Mouse (Mus musculus): ENCODE measurements at regions not wholly inside any gene's neighbourhood (a gene's known extent, or its start where the extent isn't known, plus 50 kb on each side); places are given as distances from the start of the nearest gene placed in this dataset.

DNA sequence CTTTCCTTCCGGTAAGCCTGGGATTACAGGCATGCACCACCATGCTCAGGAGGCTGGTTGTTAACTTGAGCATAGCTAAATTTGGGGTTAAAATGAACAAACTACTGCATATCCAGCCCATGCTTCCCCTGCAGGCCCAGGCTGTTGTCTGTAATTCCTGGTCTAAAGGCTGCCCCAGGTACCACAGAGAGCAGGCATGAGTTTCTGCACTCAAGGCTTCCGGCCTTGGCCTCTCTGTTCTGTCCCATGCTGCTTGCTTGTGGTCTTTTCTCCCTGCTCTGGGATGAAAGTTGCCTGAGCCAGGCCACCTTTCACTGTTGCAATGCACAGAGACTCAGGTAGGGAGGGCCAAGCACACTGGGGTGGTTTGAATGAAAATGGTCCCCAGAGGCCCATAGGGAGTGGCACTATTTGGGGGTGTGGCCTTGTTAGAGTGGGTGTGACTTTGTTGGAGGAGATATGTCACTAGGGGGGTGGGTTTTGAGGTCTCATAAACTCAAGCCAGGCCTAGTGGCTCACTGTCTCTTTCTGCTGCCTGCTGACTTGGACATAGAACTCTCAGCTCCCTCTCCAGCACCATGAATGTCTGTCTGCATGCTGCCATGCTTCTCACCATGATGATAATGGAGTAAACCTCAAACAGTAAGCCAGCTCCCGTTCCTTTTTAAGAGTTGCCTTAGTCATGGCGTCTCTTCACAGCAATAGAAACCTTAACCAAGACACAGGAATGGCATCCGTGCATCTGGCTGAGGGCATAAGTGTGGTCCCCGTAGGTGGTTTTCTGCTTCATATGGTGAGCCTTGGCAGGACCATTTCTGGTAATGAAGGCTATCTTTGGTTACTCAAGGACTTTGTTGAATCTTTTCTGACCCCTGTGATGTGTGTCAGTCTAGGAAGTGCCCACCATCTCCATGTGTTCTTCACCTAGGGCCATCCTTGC lies 86.7 kb upstream of the Zfp366 start:
- DNase-seq (ENCODE audit: low spot score) = no peak

DNA sequence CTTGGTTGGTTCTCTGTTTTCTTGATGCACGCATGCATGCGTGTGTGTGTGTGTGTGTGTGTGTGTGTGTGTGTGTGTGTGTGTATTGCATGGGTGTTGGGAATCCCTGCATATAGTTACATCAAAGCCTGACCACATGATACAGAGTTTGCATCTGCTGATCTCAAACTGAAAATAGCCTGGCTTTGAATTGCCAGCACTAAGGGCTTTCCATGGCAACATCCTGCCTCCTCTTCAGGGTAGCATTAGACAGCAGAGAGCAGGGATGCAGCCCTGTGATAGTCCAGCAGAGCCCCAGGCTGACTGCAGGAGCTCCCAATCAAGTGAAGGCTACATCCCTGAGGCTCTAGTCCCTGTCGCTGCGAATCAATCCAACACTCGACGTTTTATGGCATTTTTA lies 87.8 kb upstream of the Zfp366 start:
- DNase-seq (ENCODE audit: low spot score) = no peak

DNA sequence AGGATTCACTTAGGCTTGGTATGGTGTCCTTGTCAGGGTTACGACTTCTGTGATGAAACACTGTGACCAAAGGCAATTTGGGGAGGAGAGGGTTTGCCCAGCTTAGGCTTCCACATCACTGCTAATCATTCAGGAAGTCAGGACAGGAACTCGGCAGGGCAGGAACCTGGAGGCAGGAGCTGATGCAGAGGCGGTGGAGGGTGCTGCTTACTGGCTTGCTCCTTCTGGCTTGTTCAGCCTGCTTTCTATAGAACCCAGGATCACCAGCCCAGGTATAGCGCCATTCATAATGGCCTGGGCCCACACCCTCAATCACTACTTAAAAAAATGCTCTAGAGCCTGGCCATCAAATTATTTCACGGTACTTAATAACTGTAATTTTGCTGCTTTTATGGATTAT lies 89.6 kb upstream of the Zfp366 start:
- DNase-seq (ENCODE audit: low spot score) = no peak

DNA sequence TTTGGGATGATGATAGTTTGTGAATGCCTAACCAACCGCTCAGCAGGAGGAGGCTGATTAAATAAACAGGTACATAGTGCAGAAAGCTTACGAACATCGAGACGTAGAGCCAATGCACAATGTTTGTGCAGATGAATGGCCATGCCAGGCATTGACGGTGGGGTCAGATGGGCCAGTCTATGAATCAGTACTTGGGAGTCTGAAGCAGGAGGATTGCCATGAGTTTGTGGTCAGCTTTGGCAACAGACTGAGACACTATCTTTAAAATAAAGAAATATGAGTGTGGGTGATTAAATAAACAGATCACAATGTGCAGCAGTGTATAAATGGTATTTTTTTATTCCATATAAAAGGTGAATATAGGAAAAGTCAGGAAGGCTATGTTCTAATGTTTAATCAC lies 90.4 kb upstream of the Zfp366 start:
- no peak for DNase-seq (ENCODE audit: low spot score)

DNA sequence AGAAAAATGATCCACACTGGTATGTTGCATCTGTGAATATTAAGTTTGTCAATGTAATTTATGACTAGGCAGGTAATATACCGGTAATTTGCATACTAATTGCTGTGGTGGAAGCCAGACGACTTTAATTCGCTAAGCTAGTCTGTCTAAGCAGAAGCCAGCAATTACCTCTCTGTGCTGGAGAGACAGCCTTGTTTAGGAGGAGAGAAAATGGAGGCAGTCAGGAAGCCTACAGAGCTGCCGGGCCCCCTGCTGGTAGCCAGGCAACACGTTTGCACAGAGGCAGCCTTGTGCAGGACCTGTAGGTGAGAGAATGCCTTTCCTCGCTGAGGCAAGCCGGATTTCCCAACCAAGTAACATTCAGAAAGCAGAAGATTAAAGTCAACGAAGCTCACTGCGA lies 91.4 kb upstream of the Zfp366 start:
- peak; percentile 64 for DNase-seq (ENCODE audit: low spot score)

DNA sequence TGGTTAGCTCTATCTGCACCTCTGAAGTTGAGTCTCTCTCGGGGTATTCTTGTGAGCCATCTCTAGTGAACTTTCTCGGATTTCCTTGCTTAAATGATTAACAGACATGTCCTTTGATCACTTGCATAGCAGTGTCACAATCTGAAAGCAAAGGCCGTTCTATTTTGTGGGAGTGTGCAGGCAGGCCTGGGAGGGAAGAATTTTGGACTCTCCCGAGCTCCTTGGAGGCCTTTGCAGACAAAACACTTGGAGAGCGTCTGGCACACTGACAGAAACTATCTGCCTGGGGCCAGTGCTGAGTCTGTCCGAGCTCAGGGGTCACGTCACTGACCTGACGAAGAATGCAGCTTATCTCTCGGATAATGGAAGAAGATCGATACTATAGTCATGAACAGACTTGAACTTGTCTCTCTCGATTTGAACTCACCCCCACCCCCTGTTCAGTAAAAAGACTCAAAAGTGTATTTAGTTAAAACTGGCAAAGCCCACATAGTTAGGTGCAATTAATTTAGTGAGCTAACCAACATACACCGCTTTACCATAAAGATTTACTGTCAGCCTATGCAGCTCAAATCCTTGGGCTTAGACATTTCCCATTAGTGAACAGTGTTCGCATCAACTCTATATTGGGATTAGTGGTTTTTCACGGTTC lies 92.2 kb upstream of the Zfp366 start:
- DNase-seq (ENCODE audit: low spot score) = peak; percentile 54

DNA sequence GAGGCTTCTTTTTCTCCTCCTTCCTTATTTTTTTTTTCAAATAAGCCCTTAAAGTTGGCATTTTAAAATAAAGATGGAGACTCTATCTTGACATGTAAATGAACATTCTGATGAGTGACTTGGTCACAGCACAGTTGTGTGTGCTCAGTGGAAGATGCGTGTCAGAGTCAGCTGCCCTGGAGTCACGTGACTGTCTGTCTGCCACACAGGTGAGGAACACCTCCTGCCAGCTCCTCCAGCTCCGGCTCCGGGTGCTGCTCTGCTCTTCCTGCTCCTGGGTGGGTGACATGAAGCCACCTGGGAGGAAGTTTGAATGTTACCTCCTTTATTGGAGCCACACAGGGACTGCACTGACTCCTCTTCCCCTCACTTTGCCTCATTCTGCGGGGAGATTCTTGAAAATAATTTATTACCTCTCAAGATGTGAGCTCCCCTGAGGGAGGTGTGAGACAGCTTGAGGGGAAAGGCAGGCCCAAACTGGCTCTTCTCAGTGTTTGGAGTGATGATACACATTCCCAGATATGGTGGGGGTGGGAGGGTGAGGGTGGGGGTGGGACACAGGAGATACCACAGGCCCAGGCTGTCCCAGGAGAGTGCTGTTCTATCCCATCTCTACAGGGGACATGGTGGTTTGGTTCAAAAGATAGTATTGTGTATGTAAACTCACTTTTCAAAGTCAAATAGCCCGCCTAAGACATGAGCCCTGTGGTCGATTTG lies 92.9 kb upstream of the Zfp366 start:
- no peak for DNase-seq (ENCODE audit: low spot score)

DNA sequence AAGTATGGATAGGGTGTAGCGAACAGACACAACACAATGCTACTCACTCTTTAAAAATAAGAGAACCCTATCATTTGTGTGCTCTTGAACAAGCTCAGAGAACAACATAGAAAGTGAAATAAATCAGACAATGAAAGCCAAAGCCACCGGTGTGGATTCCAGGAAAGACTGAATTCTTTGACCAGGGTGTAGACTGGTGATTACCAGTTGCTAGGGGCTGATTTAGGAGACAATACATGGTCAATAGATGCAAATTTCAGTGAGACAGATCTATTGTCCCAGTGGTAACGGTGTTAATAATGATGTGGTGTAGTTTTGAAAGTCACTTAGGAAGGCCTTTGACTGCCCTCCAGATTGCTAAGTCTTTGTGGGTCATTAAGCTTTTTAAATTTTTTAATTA lies 94.3 kb upstream of the Zfp366 start:
- DNase-seq (ENCODE audit: low spot score) = no peak

DNA sequence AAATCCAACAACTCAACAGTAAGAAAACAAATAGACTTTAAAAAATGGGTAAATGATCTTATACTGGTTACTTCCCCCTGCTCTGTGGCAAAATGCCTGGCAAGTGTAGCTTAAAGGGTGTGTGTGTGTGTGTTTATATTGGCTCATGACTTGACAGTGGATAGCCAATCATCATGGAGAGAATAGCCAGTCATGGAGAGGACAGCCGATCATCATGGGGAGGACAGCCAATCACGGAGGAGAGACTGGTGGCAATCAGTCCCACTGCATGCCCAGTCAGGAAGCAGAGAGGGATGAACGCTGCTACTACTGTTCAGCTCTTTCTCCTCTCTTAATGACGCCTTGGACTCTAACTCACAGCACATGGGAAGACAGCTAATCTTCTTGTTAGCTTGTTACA lies 96.3 kb upstream of the Zfp366 start:
- DNase-seq (ENCODE audit: low spot score) = no peak

DNA sequence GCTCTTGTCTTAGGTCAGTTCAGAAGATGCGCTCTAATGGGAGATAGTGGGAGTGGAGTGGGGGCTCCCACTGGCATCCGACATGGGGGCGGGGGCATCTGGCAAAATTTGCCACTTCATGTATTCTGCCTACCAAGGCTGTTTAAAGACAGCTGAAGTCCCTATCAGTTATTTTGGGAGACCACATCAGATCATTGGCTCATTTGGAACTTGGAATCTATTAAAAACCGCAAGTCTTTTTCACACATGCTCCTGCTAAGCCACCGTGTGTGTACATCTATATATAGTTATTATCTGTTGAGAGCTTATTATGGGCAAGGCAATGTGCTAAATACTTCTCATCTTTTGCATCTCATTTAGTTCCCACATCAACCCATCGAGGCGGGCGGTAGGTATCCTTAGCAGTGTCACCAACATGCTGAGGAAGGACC lies 95.0 kb upstream of the 1700024P04Rik start:
- no peak for DNase-seq (ENCODE audit: low spot score)

DNA sequence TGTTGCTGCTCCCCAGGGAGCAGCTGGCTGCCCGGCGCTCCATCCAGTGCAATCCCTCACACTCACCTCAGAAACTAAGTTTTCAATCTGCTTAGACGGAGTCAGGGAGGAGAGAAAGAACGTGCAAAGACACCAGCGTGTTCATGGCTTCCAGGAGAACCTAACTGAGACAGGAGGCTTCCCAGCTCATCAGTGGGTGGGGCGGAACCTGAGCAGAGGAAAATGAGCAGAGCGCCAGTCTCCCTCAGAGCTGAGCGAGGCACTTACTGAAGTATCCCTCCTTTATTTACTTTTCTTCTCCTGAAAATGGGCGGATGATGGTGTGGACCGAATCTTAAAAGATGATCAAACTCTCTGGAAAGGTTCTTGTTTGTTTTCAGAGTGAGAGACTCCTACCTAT lies 94.3 kb upstream of the 1700024P04Rik start:
- no peak for DNase-seq (ENCODE audit: low spot score)

DNA sequence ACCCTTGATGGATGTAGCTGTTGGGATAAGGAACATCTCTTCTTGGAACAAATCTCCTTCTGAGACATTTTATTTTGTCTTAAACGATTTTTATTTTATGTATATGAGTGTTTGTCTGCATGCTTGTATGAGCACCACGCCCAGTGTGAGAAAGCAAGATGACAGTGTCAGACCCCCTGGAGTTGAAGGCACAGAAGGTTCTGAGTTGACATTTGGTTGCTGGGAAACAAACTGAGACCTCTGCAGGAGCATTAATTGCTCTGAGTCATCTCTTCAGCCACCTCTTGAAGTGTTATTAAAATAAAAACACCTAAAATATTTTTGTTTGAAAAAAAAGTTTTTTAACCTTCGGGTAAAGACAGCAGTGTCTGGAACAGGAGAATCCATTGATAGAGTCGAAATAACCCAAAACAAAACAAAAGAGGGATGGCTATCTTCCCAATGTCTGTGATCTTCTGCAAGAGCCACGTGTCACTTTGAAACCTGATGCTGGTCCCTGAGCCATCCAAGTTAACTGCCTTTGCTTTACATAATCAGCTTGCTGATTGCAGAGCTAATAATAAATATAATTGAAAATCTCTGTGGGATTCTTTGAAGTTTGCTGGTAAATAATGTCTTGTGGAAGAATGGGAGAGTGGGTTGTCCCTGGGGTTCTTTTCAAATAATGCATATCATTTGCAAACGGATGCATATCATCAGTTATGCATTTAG lies 92.8 kb upstream of the 1700024P04Rik start:
- no peak for DNase-seq (ENCODE audit: low spot score)

DNA sequence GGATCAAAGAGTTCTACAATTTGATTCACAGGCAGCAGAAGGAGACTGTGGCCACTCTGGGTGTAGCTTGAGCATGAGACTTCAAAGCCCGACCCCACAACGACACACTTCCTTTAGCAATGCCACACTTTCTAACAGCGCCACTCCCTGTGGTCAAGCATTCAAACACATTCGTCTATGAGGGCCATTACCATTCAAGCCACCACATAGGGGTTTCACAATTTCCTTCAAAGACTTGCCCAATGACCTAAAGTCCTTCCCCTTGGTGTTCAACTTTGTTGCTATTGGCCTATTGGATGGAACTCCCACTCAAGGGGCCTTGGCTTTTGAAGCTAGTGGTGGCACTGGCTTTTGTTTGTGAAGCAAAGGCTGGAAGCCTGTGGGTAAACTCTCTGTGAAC lies 91.1 kb upstream of the 1700024P04Rik start:
- no peak for DNase-seq (ENCODE audit: low spot score)

DNA sequence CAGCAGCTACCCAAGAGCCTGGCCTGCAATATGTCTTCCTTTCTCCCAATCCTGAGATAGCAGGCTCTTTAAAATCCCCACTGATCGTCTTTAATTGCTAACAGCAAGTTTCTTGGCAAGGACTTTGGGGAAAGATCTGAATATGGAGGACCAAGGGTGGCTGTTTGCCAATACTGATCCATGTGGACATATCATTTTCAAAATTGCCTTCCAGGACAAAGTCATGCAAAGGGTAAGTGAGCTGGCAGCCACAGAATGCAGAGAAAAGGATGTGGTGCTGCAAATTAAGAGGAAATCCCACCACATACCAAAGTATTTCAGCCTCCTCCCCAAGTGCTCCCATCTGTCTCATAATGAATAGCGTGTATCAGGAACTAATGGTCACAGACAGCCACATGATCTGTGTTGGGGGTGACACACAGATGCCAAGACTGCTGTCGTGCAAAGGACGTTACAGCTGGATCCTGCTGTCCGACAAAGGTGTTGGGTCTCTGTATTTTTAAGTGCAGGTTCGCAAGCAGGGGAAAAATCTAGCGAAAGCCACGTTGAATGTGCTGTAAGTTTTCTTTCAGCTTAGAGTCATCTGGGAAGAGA lies 87.6 kb upstream of the 1700024P04Rik start:
- no peak for DNase-seq (ENCODE audit: low spot score)

DNA sequence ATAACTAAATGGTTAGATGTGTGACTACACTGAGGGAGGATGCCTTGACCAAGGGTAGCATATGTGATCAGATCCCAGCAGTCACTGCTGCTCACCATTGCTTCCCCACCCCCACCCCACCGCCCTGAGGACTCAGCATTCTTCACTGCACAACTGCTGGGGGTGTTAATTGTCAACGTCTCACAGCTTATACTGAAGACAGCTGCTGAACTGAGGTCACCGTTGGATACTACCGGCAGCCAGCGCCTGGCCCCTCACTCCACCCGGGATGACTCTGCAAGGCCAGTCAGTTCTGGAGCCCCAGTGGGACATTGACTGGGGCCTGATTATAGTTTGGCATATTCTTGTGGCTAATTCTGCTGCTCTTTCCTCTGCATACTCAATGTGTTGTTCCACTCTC lies 87.0 kb upstream of the 1700024P04Rik start:
- peak; percentile 44 for DNase-seq (ENCODE audit: low spot score)

DNA sequence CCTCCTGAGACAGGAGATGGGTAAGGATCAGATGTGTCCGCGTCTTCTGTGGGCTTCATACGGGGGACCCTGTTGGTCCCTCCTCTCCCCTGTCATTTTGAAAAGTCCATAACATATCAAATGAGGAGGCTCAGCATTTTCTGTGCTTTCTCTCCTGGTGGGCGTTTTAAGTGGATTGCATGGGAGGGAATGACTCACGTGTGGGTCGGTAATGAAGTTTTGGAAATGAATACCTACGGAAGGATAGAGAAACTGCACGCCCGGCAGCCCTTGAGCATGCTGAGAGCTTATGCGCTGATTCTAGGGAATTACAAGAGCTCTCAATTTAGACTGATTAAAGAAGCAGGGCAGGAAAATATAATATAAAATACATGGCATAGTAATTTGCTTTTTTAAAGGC lies 85.4 kb upstream of the 1700024P04Rik start:
- no peak for DNase-seq (ENCODE audit: low spot score)

DNA sequence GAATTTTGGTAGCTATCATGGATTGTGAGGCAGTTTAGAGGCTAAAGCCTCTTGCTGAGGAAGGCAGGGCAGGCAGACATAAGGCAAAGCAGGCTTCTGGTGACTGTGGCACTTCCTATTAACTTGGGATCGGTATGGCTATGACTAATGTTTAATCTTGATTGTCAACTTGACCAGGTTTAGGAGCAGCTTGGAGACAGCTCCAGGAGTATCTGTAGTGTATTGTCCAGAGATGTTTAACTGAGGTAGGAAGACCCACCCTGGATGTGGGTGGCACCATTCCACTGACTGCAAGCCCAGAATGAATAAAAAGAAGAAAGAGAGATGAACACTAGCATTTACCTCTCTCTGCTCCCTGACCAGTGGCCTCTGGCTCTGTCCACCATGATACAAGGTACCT lies 83.1 kb upstream of the 1700024P04Rik start:
- no peak for DNase-seq (ENCODE audit: low spot score)

DNA sequence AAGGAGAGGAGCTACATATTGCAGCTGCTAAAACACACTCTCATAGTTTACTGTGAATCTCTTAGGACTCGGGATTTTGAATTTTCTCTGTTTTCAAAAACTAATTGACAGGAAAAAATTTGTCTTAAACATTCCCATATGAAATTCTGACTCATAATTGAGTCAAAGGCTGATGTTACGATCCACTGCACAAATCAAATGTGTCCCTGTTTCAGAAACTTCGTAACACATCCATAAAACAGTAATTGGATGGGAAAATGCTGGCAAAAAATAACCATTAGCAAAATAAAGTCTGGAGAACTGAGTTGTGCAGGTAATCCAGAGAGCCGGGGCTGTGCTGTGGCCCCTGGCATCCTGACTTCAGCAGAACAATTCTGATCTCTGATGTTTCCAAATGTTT lies 79.1 kb upstream of the 1700024P04Rik start:
- no peak for DNase-seq (ENCODE audit: low spot score)

DNA sequence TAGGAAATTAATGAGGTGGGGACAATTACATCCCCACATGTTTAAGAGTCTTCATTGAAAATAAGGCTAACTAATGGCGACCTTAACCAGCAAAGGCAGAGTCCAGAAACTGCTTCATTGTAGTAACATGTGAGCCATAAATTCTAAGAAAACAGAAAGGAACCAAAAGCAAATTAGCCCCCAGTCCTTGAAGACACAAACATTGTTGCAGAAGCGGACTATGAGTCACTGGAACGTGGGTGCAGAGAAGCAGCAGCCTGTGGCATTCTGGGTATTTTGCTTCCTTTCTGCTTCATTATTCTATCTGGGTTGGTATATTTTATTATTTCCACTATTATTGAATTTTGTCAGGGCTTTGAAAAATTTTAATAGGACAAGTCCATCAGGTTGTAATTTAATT lies 78.6 kb upstream of the 1700024P04Rik start:
- no peak for DNase-seq (ENCODE audit: low spot score)

DNA sequence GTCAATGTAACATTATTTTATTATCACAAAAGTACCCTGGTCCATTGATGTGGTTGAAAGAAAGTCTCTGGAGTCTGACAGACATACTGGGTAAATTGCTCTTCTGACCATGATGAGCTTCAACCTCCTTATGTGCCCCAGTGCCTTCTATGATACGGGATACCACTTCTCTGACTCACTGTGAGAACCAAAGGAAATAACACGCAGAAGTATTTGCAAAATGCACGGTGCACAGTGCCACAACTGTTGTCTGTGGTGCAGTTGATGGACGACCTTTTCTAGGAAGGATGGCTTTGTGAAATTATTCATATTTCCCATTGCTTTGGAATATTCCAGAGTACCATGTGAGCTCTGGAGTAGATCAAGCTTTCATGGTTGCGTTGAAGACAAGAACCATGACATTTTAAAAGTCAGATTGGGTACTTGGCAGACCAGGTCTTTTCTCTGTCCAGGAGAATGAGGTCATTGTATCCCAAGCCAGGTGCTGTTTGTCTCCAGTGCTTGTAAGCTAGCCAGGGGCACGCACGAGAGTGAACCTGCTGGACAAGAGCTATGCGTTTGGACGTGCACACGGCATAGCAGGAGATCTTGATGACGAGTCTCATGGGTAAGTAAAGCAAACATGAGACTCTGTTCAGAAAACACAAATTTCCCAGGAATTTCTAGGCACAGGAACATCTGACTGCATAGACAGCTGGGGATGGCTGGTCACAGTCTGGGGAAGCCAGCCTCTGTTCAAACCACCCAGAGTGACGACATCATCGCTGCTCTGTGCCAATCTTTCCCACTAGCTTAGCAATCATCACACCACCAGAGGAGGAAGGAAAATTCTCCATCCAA lies 74.0 kb upstream of the 1700024P04Rik start:
- DNase-seq (ENCODE audit: low spot score) = peak; percentile 82

DNA sequence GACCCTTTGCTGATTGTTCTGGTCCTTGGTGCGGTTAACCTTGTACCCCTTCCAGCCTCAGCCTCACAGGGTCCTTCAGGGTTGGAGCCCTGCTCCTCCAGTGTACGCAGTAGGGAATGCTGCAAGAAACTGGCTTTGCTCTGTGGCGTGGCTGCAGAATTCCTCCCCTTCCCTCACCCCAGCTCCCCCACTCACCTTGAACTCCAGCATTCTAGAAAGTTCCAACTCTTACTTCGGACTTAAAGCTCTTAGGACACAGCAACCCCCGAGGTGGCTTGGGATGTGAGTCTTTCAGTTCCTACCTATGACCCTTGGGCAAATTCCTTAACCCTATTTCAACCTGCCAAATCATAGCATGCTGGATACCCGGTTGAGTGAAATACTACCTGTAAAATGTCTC lies 73.3 kb upstream of the 1700024P04Rik start:
- no peak for DNase-seq (ENCODE audit: low spot score)

All from heart, adult 8-10 months (tissue).